Mouse (Mus musculus) lung, adult 2 months (tissue): ENCODE measurements around the gene Mras. TPM values are rescaled to one million over a fixed set of nuclear protein-coding genes. Genes with fewer than 3 reads are reported as not detected.

Source experiments
- DNase-seq: peaks from one replicate; pipeline ENCODE4 v3.0.0; 2022
- H3K4me1 ChIP-seq: fragments of 200-500 bp; 2 replicates; pipeline ENCODE4 v1.6.1; 2011; ENCODE audit warnings: low read length; ENCODE audit not compliant: control insufficient read depth, insufficient read depth
- H3K4me3 ChIP-seq: fragments of 200-500 bp; replicated peaks from 2 replicates; pipeline ENCODE3; 2011; ENCODE audit warnings: low read depth, mild to moderate bottlenecking, control low read depth, low read length; ENCODE audit errors: extremely low read depth
- CTCF ChIP-seq: fragments of 200-500 bp; IDR thresholded peaks from 2 replicates; pipeline ENCODE4 v1.5.1; 2011; ENCODE audit warnings: mild to moderate bottlenecking, low read length, control low read depth; ENCODE audit not compliant: insufficient read depth
- POLR2A ChIP-seq: fragments of 200-500 bp; IDR thresholded peaks from 2 replicates; pipeline ENCODE4 v1.6.1; 2011; ENCODE audit warnings: low read depth, mild to moderate bottlenecking, control low read depth, low read length, borderline replicate concordance; ENCODE audit errors: extremely low read depth
- WGBS: fragments of 180-500 bp; shearing (Covaris S2); methylation state at CpG from one replicate; pipeline ENCODE4 v1.1.7; 2018; 5-methylcytosine and 5-hydroxymethylcytosine counted together
- polyA plus RNA-seq: library from polyadenylated mRNA; depleted of rRNA; stranded (reverse); fragments of >200 nt; gene quantifications from 2 replicates; pipeline ENCODE4 v1.2.3, GENCODE M21; 2012

Gene Mras
- polyA plus RNA-seq, 1 experiment: 9.2 TPM

- 0 out of 2 replicates have a peak, but pooled peaks cover 2% of the 10 kb centered on the region for H3K4me1 ChIP-seq
- no peak for DNase-seq
- no peak overlapping the region for H3K4me3 ChIP-seq
- WGBS: 80% methylated on average over 4 of the region's 4 CpGs
- TF ChIP-seq CTCF: no peak
- TF ChIP-seq POLR2A: no peak
Measured at GRCm38 (mm10) chr9:99441647-99442433, 4.7 kb upstream of the Mras start.

- WGBS: 82% methylated on average over 5 of the region's 5 CpGs
- TF ChIP-seq POLR2A (no peak), CTCF (no peak)
- 0 out of 2 replicates have a peak, but pooled peaks cover 2% of the 10 kb centered on the region for H3K4me1 ChIP-seq
- H3K4me3 ChIP-seq: no peak overlapping the region
- no peak for DNase-seq
Measured at GRCm38 (mm10) chr9:99440941-99441340, 3.8 kb upstream of the Mras start.

DNA sequence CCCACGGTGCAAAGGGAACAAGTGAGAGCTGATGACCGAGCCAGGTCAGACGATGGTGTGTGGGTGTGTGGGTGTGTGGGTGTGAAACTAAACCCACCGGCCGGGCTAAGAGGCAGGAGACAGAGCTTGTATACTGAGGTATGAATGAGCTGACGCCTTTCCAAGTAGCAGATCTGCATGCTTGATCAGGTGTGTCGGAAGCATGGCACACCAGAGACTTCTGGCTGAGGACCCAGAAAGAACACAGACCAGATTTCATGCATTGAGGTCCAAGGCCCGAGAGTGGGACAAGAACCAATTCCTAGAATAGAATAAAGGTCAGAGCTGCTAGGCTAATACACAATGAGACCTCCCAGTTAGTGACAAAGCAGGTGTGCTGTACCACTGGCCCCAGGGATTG is 1.9 kb upstream of the Mras start:
- WGBS: 83% methylated on average over 8 of the region's 8 CpGs
- no peak for TF ChIP-seq CTCF
- TF ChIP-seq POLR2A: no peak
- H3K4me1 ChIP-seq: 0 out of 2 replicates have a peak, but pooled peaks cover 2% of the 10 kb centered on the region
- H3K4me3 ChIP-seq: no peak overlapping the region
- DNase-seq: no peak

GRCm38 (mm10) chr9:99437781-99438565 is 792 bp upstream of the Mras start:
- no peak for TF ChIP-seq CTCF
- TF ChIP-seq POLR2A: no peak
- DNase-seq: no peak
- 79% methylated on average over 12 of the region's 12 CpGs for WGBS
- Histone ChIP-seq H3K4me1 (0 out of 2 replicates have a peak, but pooled peaks cover 2% of the 10 kb centered on the region), H3K4me3 (no peak overlapping the region)

DNA sequence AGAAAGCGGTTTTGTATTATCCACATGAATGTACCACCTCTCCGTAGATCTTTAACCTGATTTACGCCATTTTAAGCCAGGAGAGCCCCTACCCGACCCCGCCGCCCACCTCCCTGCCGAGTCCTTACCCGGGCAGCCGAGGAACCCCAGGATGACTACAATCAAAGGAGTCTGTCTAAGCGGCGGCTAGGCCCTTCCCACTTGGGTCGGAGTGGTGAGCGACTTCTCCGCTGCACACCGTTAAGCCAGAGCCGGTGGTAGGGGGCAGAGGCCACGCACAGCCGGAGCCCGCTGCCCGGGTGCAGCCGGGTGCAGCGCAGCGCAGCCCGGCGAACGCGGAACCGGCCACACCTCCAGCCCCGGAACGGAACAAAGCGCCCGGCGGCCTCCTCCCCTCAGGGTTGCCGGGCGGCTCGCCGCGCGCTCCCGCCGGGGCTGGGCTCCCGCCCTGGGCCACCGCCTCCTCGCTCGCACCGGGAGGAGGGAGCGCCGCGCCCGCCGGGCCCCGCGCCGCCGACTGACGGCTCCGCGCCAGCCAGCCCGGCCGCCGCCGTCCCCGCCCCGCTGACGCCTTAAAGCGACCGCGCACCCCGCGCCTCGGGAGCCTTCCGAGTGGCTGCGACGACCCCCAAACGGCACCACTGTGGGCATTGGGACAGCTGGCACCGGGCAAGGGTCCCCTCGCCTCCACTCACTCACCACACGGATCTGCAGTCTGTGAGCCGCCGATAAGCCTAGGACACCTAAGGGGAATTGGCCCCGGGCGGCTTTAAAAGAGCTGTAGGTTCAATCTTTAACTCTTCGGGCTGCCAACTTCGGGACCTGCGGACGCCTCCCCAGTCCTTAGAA is 775 bp downstream of the Mras start:
- peak overlapping the region; percentile 66 for H3K4me3 ChIP-seq
- TF ChIP-seq POLR2A (no peak), CTCF (no peak)
- under 1% methylated on average over 82 of the region's 86 CpGs for WGBS
- H3K4me1 ChIP-seq: 0 out of 2 replicates have a peak, but pooled peaks cover 2% of the 10 kb centered on the region
- peak; percentile 78 for DNase-seq

GRCm38 (mm10) chr9:99435619-99436181 is 1.5 kb downstream of the Mras start:
- peak; percentile 34 for DNase-seq
- no peak for TF ChIP-seq POLR2A
- Histone ChIP-seq H3K4me1 (0 out of 2 replicates have a peak, but pooled peaks cover 2% of the 10 kb centered on the region), H3K4me3 (peak overlapping the region; percentile 66)
- WGBS: 27% methylated on average over 16 of the region's 16 CpGs

DNA sequence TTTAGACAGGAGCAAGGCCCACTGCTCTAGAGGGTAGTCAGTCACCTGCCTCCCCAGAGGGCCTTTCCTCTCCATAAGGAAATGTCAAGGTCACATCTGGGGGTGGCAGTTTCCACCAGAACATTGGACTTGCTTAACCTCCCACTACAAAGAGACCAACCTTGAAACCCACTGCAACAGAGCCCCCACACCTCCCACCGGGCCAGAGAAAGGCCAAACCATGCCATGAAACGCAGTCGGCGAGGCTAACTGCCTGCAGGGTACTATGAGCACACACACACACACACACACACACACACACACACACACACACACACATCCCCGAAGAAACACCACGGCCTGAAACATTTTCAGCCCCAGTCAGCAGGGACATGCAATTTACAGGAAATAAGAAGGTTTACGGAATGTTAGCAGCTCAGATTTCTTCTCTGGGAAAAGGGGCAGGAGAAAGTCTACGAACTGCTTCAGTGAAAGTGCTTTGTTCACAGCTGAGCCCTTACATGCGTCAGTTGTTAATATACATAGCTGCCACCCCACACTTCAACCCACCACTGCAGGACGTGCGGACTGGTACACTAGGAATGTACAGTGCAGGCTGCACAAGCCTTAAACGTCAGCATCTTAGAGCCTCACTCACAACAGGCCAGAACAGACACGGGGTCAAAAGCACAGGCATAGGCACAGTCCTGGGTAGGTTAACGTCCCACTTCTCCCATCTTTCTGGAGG is 2.1 kb downstream of the Mras start:
- TF ChIP-seq POLR2A: no peak
- no peak for TF ChIP-seq CTCF
- DNase-seq: no peak
- H3K4me3 ChIP-seq: peak overlapping the region; percentile 66
- H3K4me1 ChIP-seq: 0 out of 2 replicates have a peak, but pooled peaks cover 2% of the 10 kb centered on the region
- WGBS: 42% methylated on average over 14 of the region's 14 CpGs

- DNase-seq: no peak
- no peak overlapping the region for H3K4me3 ChIP-seq
- 83% methylated on average over 4 of the region's 4 CpGs for WGBS
- no peak for TF ChIP-seq POLR2A
- no peak for TF ChIP-seq CTCF
- H3K4me1 ChIP-seq: 0 out of 2 replicates have a peak, but pooled peaks cover 2% of the 10 kb centered on the region
Measured at GRCm38 (mm10) chr9:99432478-99432877, 4.7 kb downstream of the Mras start.
